Mouse (Mus musculus): ENCODE data around the gene Dgkh. TPM values are rescaled to one million over a fixed set of nuclear protein-coding genes. Genes with fewer than 3 reads are reported as not detected.

The Dgkh gene
- total and polyA plus RNA-seq, 2 experiments = 0.24 to 1.8 TPM

GRCm38 (mm10) chr14:78612111-78612788 lies 120.3 kb downstream of the Dgkh start:
- no peaks in the 10 kb centered on the region for H3K79me2 ChIP-seq (ENCODE audit: control insufficient read depth, insufficient read depth, low read length)
- TF ChIP-seq CTCF (IDR thresholded peaks at IDR 0.05; ENCODE audit: low read depth, low read length) (no peak), POLR2A (IDR thresholded peaks at IDR 0.05; ENCODE audit: extremely low read depth, insufficient read depth, low read length) (no peak)
- H3K36me3 ChIP-seq (ENCODE audit: control insufficient read depth, insufficient read depth, low read length) = no peaks in the 10 kb centered on the region
- H3K27me3 ChIP-seq (ENCODE audit: control insufficient read depth, insufficient read depth, low read length) = no peaks in the 10 kb centered on the region
- H3K9ac ChIP-seq (ENCODE audit: low read depth, low read length) = no peak overlapping the region
- DNase-seq (ENCODE audit: extremely low read depth, low read depth, low spot score) = no peak
- 88% methylated on average over 9 of the region's 9 CpGs for WGBS
- H3K4me1 ChIP-seq (ENCODE audit: control insufficient read depth, insufficient read depth, low read length) = no peaks in the 10 kb centered on the region
- H3K4me3 ChIP-seq (ENCODE audit: insufficient read depth, low read depth, low read length) = no peak overlapping the region
- no peak overlapping the region for H3K27ac ChIP-seq (replicated peaks; ENCODE audit: insufficient read depth, low read depth, low read length)

DNA sequence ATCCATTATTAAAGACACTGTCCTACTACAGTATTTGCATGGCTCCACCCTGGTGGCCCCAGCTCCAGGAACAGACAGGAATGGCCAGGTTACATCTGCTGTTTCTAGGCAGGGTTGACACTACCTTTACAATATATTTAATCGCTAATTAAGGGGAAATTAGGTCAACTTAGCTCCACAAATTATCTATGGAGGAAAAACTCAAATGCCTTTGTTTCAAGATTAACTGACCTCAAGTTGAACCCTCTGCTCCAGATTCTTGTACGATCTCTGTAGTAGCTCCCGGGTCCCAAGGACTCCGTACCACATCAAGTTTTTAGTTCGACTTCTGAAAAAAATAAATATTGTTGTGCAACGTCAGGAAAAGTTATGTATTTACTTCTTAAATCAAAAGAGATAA lies 137.7 kb downstream of the Dgkh start:
- H3K79me2 ChIP-seq (ENCODE audit: control insufficient read depth, insufficient read depth, low read length) = no peaks in the 10 kb centered on the region
- no peak for DNase-seq (ENCODE audit: extremely low read depth, low read depth, low spot score)
- WGBS = 83% methylated on average over 6 of the region's 6 CpGs
- H3K27ac ChIP-seq (replicated peaks; ENCODE audit: insufficient read depth, low read depth, low read length) = no peak overlapping the region
- no peak for TF ChIP-seq POLR2A (IDR thresholded peaks at IDR 0.05; ENCODE audit: extremely low read depth, insufficient read depth, low read length)
- no peak for TF ChIP-seq CTCF (IDR thresholded peaks at IDR 0.05; ENCODE audit: low read depth, low read length)
- no peaks in the 10 kb centered on the region; the same call in 1 of the 2 replicates for H3K36me3 ChIP-seq (ENCODE audit: control insufficient read depth, insufficient read depth, low read length)
- H3K9ac ChIP-seq (ENCODE audit: low read depth, low read length) = no peak overlapping the region
- H3K27me3 ChIP-seq (ENCODE audit: control insufficient read depth, insufficient read depth, low read length) = no peaks in the 10 kb centered on the region
- no peak overlapping the region for H3K4me3 ChIP-seq (ENCODE audit: insufficient read depth, low read depth, low read length)
- no peaks in the 10 kb centered on the region for H3K4me1 ChIP-seq (ENCODE audit: control insufficient read depth, insufficient read depth, low read length)

- Histone ChIP-seq H3K27ac (replicated peaks; ENCODE audit: insufficient read depth, low read depth, low read length) (no peak overlapping the region), H3K9ac (ENCODE audit: low read depth, low read length) (no peak overlapping the region), H3K4me1 (ENCODE audit: control insufficient read depth, insufficient read depth, low read length) (no peaks in the 10 kb centered on the region), H3K36me3 (ENCODE audit: control insufficient read depth, insufficient read depth, low read length) (no peaks in the 10 kb centered on the region; the same call in 1 of the 2 replicates), H3K4me3 (ENCODE audit: insufficient read depth, low read depth, low read length) (no peak overlapping the region), H3K27me3 (ENCODE audit: control insufficient read depth, insufficient read depth, low read length) (no peaks in the 10 kb centered on the region), H3K79me2 (ENCODE audit: control insufficient read depth, insufficient read depth, low read length) (no peaks in the 10 kb centered on the region)
- DNase-seq (ENCODE audit: extremely low read depth, low read depth, low spot score) = no peak
- TF ChIP-seq POLR2A (IDR thresholded peaks at IDR 0.05; ENCODE audit: extremely low read depth, insufficient read depth, low read length) = no peak
- no peak for TF ChIP-seq CTCF (IDR thresholded peaks at IDR 0.05; ENCODE audit: low read depth, low read length)
- WGBS = 98% methylated on average over 3 of the region's 3 CpGs
These were observed 139.6 kb downstream of the Dgkh start for GRCm38 (mm10) chr14:78592965-78593364.

DNA sequence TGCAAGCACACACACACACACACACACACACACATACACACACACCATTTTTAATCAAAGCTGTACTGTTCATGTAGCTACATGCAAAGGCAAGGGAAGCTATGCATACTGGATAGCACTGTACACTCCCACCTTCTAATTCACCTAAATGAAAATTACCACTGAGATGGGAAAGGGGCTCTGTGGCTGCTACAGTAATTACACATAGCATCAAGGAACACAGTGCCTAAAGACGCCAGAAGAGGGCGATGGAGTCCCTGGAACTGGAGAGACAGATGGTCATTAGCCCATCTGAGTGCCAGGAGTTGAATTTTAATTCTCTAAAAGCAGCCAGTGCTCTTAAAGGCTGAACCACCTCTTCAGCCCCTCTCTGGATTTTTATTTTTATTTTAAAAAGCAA lies 142.2 kb downstream of the Dgkh start:
- no peaks in the 10 kb centered on the region; the same call in 1 of the 2 replicates for H3K36me3 ChIP-seq (ENCODE audit: control insufficient read depth, insufficient read depth, low read length)
- no peak for DNase-seq (ENCODE audit: extremely low read depth, low read depth, low spot score)
- no peak; the same call in 1 of the 2 replicates for TF ChIP-seq CTCF (IDR thresholded peaks at IDR 0.05; ENCODE audit: low read depth, low read length)
- no peak for TF ChIP-seq POLR2A (IDR thresholded peaks at IDR 0.05; ENCODE audit: extremely low read depth, insufficient read depth, low read length)

DNA sequence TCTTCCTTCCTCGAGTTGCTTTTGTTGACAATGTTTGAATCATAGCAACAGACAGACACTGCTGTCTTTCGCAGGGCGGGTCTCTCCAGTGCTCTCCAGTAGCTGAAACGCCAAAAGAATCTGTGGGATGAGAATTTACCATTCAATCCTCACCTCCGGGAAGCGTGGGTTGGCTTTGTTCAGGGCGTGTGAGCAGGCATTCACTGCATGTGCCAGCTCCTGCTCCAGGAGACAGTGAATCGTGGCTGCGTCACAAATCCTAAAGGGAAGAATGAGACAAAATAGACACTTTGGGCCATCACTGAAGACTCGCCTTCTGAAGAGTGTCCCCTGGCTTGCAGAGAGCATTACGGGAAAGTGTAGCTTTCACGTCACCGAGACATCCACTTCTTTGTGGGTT lies 148.4 kb downstream of the Dgkh start:
- TF ChIP-seq CTCF (IDR thresholded peaks at IDR 0.05; ENCODE audit: low read depth, low read length) = no peak
- no peak for TF ChIP-seq POLR2A (IDR thresholded peaks at IDR 0.05; ENCODE audit: extremely low read depth, insufficient read depth, low read length)
- Histone ChIP-seq H3K79me2 (ENCODE audit: control insufficient read depth, insufficient read depth, low read length) (no peaks in the 10 kb centered on the region), H3K4me1 (ENCODE audit: control insufficient read depth, insufficient read depth, low read length) (no peaks in the 10 kb centered on the region), H3K27ac (replicated peaks; ENCODE audit: insufficient read depth, low read depth, low read length) (no peak overlapping the region), H3K36me3 (ENCODE audit: control insufficient read depth, insufficient read depth, low read length) (no peaks in the 10 kb centered on the region), H3K9ac (ENCODE audit: low read depth, low read length) (no peak overlapping the region), H3K4me3 (ENCODE audit: insufficient read depth, low read depth, low read length) (no peak overlapping the region), H3K27me3 (ENCODE audit: control insufficient read depth, insufficient read depth, low read length) (no peaks in the 10 kb centered on the region)
- no peak for DNase-seq (ENCODE audit: extremely low read depth, low read depth, low spot score)
- 94% methylated on average over 13 of the region's 13 CpGs for WGBS

More for the DNA sequence above, 142.2 kb downstream of the Dgkh start:
- WGBS = 36% methylated on average over 2 of the region's 2 CpGs
- no peak overlapping the region for H3K4me3 ChIP-seq (ENCODE audit: insufficient read depth, low read depth, low read length)
- H3K4me1 ChIP-seq (ENCODE audit: control insufficient read depth, insufficient read depth, low read length) = no peaks in the 10 kb centered on the region
- H3K27ac ChIP-seq (replicated peaks; ENCODE audit: insufficient read depth, low read depth, low read length) = no peak overlapping the region
- H3K79me2 ChIP-seq (ENCODE audit: control insufficient read depth, insufficient read depth, low read length) = no peaks in the 10 kb centered on the region
- H3K9ac ChIP-seq (ENCODE audit: low read depth, low read length) = no peak overlapping the region
- no peaks in the 10 kb centered on the region for H3K27me3 ChIP-seq (ENCODE audit: control insufficient read depth, insufficient read depth, low read length)

GRCm38 (mm10) chr14:78583168-78583567 lies 149.4 kb downstream of the Dgkh start:
- Histone ChIP-seq H3K36me3 (ENCODE audit: control insufficient read depth, insufficient read depth, low read length) (no peaks in the 10 kb centered on the region), H3K4me3 (ENCODE audit: insufficient read depth, low read depth, low read length) (no peak overlapping the region), H3K27me3 (ENCODE audit: control insufficient read depth, insufficient read depth, low read length) (no peaks in the 10 kb centered on the region), H3K79me2 (ENCODE audit: control insufficient read depth, insufficient read depth, low read length) (no peaks in the 10 kb centered on the region), H3K27ac (replicated peaks; ENCODE audit: insufficient read depth, low read depth, low read length) (no peak overlapping the region), H3K4me1 (ENCODE audit: control insufficient read depth, insufficient read depth, low read length) (no peaks in the 10 kb centered on the region), H3K9ac (ENCODE audit: low read depth, low read length) (no peak overlapping the region)
- no peak for DNase-seq (ENCODE audit: extremely low read depth, low read depth, low spot score)
- TF ChIP-seq POLR2A (IDR thresholded peaks at IDR 0.05; ENCODE audit: extremely low read depth, insufficient read depth, low read length) (no peak), CTCF (IDR thresholded peaks at IDR 0.05; ENCODE audit: low read depth, low read length) (no peak)
